Mouse (Mus musculus): ENCODE results near the gene Exoc3l4. TPM values are rescaled to one million over a fixed set of nuclear protein-coding genes. Genes with fewer than 3 reads are reported as not detected.
A peak's percentile ranks its signal among the peaks of the same experiment; 100 is the strongest.

Gene Exoc3l4
- total and polyA plus RNA-seq, 3 experiments: 0.04 to 0.17 TPM; not detected in 1

DNA sequence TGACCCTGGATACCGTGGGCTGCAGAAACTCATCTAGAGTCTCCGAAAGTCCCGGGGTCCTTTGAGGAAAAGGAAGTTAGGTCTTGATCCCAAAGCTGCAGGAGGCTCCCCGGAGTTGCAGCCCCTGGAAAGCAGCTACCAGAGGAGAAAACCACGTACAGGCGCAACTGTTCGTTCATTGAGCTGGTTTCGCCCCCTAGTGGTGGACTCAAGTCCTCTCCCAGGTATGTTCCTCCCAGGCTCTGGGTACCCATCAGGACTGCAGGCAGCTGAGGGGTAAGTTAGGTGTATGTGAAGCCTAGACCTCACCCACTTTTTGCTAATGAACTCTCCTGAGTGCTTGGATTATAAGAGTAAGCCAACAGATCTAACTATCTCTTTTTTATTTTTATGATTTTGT, 52.7 kb downstream of the Exoc3l4 start:
- no peaks in the 10 kb centered on the region for H3K79me2 ChIP-seq (ENCODE audit: control insufficient read depth, insufficient read depth, low read length, poor library complexity)
- no peak overlapping the region for H3K27ac ChIP-seq (ENCODE audit: control insufficient read depth, low read depth, low read length)
- H3K36me3 ChIP-seq (ENCODE audit: control insufficient read depth in 1 of 2, insufficient read depth in 2 of 2, low read length in 2 of 2): no peaks in the 10 kb centered on the region
- H3K4me3 ChIP-seq (ENCODE audit: control insufficient read depth in 1 of 2, insufficient read depth in 1 of 2, low read depth in 2 of 2, low read length in 2 of 2): no peak overlapping the region
- no peaks in the 10 kb centered on the region for H3K9me3 ChIP-seq (replicated peaks; ENCODE audit: insufficient read depth, low read length)
- DNase-seq (ENCODE audit: low read depth, low spot score): peak; percentile 81
- no peaks in the 10 kb centered on the region for H3K4me1 ChIP-seq (ENCODE audit: control insufficient read depth in 1 of 2, insufficient read depth in 2 of 2, low read length in 2 of 2)
- no peak for TF ChIP-seq RCOR1 (IDR thresholded peaks at IDR 0.05; ENCODE audit: low read depth, low read length)
- peak; percentile 86 to 96 (median 90) for TF ChIP-seq CTCF (IDR thresholded peaks at IDR 0.05 in 2 of 3, conservative IDR thresholded peaks at IDR 0.05 in 1 of 3; ENCODE audit: control insufficient read depth in 1 of 3, insufficient read depth in 1 of 3, low read depth in 2 of 3, low read length in 3 of 3, poor library complexity in 1 of 3, severe bottlenecking in 1 of 3)
- TF ChIP-seq POLR2AphosphoS5 (IDR thresholded peaks at IDR 0.05; ENCODE audit: borderline replicate concordance, low read depth, low read length): no peak
- peak; percentile 85 for TF ChIP-seq RAD21 (IDR thresholded peaks at IDR 0.05; ENCODE audit: low read depth, low read length)
- TF ChIP-seq CHD2 (IDR thresholded peaks at IDR 0.05; ENCODE audit: low read length): no peak
- TF ChIP-seq TAL1 (IDR thresholded peaks at IDR 0.05; ENCODE audit: low read length): no peak
- peak; percentile 96 for TF ChIP-seq SMC3 (IDR thresholded peaks at IDR 0.05; ENCODE audit: low read depth, low read length)
- no peak for TF ChIP-seq USF1 (IDR thresholded peaks at IDR 0.05; ENCODE audit: low read depth, low read length)
- TF ChIP-seq ZC3H11A (IDR thresholded peaks at IDR 0.05; ENCODE audit: low read depth, low read length): peak; percentile 86
- no peak overlapping the region for H3K9ac ChIP-seq (ENCODE audit: control insufficient read depth, low read depth, low read length, poor library complexity, severe bottlenecking)
- peaks cover 2 to 13% of the 10 kb centered on the region in 2 experiments for H3K27me3 ChIP-seq (ENCODE audit: control insufficient read depth in 1 of 2, insufficient read depth in 2 of 2, low read length in 2 of 2)

DNA sequence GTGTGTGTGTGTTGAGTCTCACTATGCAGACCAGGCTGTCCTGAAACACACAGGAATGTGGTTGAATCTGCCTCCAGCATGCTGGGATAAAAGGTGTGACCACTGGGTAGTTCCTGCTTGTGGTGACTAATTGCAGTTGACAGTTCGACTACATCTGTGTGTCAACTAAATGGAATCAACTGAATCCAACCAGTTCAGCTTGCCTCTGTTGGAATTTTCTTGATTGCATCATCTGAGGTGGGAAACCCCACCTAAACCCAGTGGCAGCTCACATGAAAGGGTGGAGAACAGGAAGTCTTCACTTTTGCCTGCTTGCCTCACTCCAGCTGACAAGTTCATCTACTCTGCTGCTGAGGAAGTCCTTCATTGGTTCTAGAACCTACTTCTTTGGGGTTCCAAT, 54.3 kb downstream of the Exoc3l4 start:
- H3K4me1 ChIP-seq (ENCODE audit: control insufficient read depth in 1 of 2, insufficient read depth in 2 of 2, low read length in 2 of 2): no peaks in the 10 kb centered on the region

DNA sequence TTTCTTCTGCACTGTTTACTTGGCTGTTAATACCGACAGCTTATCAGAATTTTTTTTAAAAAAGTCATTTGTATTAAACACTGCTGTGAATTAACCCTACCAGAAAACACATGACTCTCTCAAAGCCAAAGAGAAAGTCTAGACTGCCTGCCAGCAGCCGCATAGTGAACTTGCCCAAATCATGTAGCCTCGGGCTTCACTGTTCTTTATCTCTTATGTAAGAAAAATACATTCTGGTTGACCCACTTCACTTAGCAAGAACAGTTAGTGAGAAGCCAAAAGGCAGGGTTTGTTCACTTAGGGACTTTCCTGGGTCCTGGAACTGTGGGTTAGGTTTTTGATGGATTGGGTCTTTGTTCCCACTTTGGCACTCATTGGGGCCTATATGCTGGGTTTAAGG, 54.9 kb downstream of the Exoc3l4 start:
- no peaks in the 10 kb centered on the region for H3K9me3 ChIP-seq (replicated peaks; ENCODE audit: insufficient read depth, low read length)
- no peaks in the 10 kb centered on the region for H3K36me3 ChIP-seq (ENCODE audit: control insufficient read depth in 1 of 2, insufficient read depth in 2 of 2, low read length in 2 of 2)
- TF ChIP-seq RAD21 (IDR thresholded peaks at IDR 0.05; ENCODE audit: low read depth, low read length): no peak
- TF ChIP-seq TBP (IDR thresholded peaks at IDR 0.05; ENCODE audit: low read depth, low read length): no peak
- TF ChIP-seq E2F4 (IDR thresholded peaks at IDR 0.05; ENCODE audit: borderline replicate concordance, low read depth, low read length): no peak
- TF ChIP-seq MXI1 (IDR thresholded peaks at IDR 0.05; ENCODE audit: low read depth, low read length): no peak
- peaks cover 4 to 10% of the 10 kb centered on the region in 2 experiments for H3K27me3 ChIP-seq (ENCODE audit: control insufficient read depth in 1 of 2, insufficient read depth in 2 of 2, low read length in 2 of 2)
- H3K27ac ChIP-seq (ENCODE audit: control insufficient read depth, low read depth, low read length): no peak overlapping the region
- H3K4me3 ChIP-seq (ENCODE audit: control insufficient read depth in 1 of 2, insufficient read depth in 1 of 2, low read depth in 2 of 2, low read length in 2 of 2): no peak overlapping the region
- no peaks in the 10 kb centered on the region for H3K79me2 ChIP-seq (ENCODE audit: control insufficient read depth, insufficient read depth, low read length, poor library complexity)
- DNase-seq (ENCODE audit: low read depth, low spot score): no peak
- no peaks in the 10 kb centered on the region for H3K4me1 ChIP-seq (ENCODE audit: control insufficient read depth in 1 of 2, insufficient read depth in 2 of 2, low read length in 2 of 2)
- no peak overlapping the region for H3K9ac ChIP-seq (ENCODE audit: control insufficient read depth, low read depth, low read length, poor library complexity, severe bottlenecking)

More for the DNA sequence above, 54.3 kb downstream of the Exoc3l4 start:
- no peak for DNase-seq (ENCODE audit: low read depth, low spot score)
- Histone ChIP-seq H3K9me3 (replicated peaks; ENCODE audit: insufficient read depth, low read length) (no peaks in the 10 kb centered on the region), H3K4me3 (ENCODE audit: control insufficient read depth in 1 of 2, insufficient read depth in 1 of 2, low read depth in 2 of 2, low read length in 2 of 2) (no peak overlapping the region), H3K36me3 (ENCODE audit: control insufficient read depth in 1 of 2, insufficient read depth in 2 of 2, low read length in 2 of 2) (no peaks in the 10 kb centered on the region), H3K27me3 (ENCODE audit: control insufficient read depth in 1 of 2, insufficient read depth in 2 of 2, low read length in 2 of 2) (peaks cover 2 to 11% of the 10 kb centered on the region in 2 experiments), H3K79me2 (ENCODE audit: control insufficient read depth, insufficient read depth, low read length, poor library complexity) (no peaks in the 10 kb centered on the region), H3K9ac (ENCODE audit: control insufficient read depth, low read depth, low read length, poor library complexity, severe bottlenecking) (no peak overlapping the region), H3K27ac (ENCODE audit: control insufficient read depth, low read depth, low read length) (no peak overlapping the region)
- no peak for TF ChIP-seq USF1 (IDR thresholded peaks at IDR 0.05; ENCODE audit: low read depth, low read length)
- no peak for TF ChIP-seq BHLHE40 (IDR thresholded peaks at IDR 0.05; ENCODE audit: borderline replicate concordance, low read depth, low read length)
- TF ChIP-seq UBTF (IDR thresholded peaks at IDR 0.05; ENCODE audit: borderline replicate concordance, insufficient read depth, low read depth, low read length): no peak
- TF ChIP-seq SIN3A (IDR thresholded peaks at IDR 0.05; ENCODE audit: low read length): no peak
- TF ChIP-seq E2F4 (IDR thresholded peaks at IDR 0.05; ENCODE audit: borderline replicate concordance, low read depth, low read length): no peak
- TF ChIP-seq NRF1 (IDR thresholded peaks at IDR 0.05; ENCODE audit: insufficient read depth, low read depth, low read length, poor library complexity, severe bottlenecking): no peak
- no peak for TF ChIP-seq MAX (IDR thresholded peaks at IDR 0.05; ENCODE audit: low read length)
- no peak for TF ChIP-seq ELF1 (IDR thresholded peaks at IDR 0.05; ENCODE audit: low read depth, low read length)
- no peak for TF ChIP-seq HCFC1 (IDR thresholded peaks at IDR 0.05; ENCODE audit: low read depth, low read length)
- TF ChIP-seq NELFE (IDR thresholded peaks at IDR 0.05; ENCODE audit: low read depth, low read length): no peak
- no peak for TF ChIP-seq KAT2A (conservative IDR thresholded peaks at IDR 0.05; ENCODE audit: low read depth, low read length)
- TF ChIP-seq RCOR1 (IDR thresholded peaks at IDR 0.05; ENCODE audit: low read depth, low read length): no peak
- no peak for TF ChIP-seq CTCF (IDR thresholded peaks at IDR 0.05 in 2 of 3, conservative IDR thresholded peaks at IDR 0.05 in 1 of 3; ENCODE audit: control insufficient read depth in 1 of 3, insufficient read depth in 1 of 3, low read depth in 2 of 3, low read length in 3 of 3, poor library complexity in 1 of 3, severe bottlenecking in 1 of 3)
- no peak for TF ChIP-seq MYB (IDR thresholded peaks at IDR 0.05; ENCODE audit: low read depth, low read length)
- no peak for TF ChIP-seq CHD2 (IDR thresholded peaks at IDR 0.05; ENCODE audit: low read length)
- TF ChIP-seq GATA1 (IDR thresholded peaks at IDR 0.05; ENCODE audit: low read depth, low read length): no peak
- no peak for TF ChIP-seq RAD21 (IDR thresholded peaks at IDR 0.05; ENCODE audit: low read depth, low read length)
